Mouse (Mus musculus) heart, postnatal 0 days (tissue): Measurements from ENCODE around the gene Evpl. TPM values are rescaled to one million over a fixed set of nuclear protein-coding genes. Genes with fewer than 3 reads are reported as not detected.

ENCODE experiments used
- ATAC-seq: fragments of 200-750 bp; cut with Nextera tagmentation; 2 replicates; pipeline ENCODE4 v1.8.0; 2017; ENCODE audit warnings: low read depth, moderate number of reproducible peaks, moderate library complexity; ENCODE audit not compliant: insufficient read depth
- DNase-seq: peaks from one replicate; pipeline ENCODE4 v3.0.0-alpha.2; 2016; ENCODE audit warnings: low spot score
- H3K27ac ChIP-seq: fragments of 300-500 bp; sonication (generic); 2 replicates; pipeline ENCODE4 v1.5.1; 2014; ENCODE audit warnings: low read depth, mild to moderate bottlenecking
- H3K27me3 ChIP-seq: fragments of 300-500 bp; sonication (generic); 2 replicates; pipeline ENCODE4 v1.6.1; 2014; ENCODE audit warnings: low read length, mixed read lengths; ENCODE audit not compliant: control insufficient read depth, insufficient read depth
- H3K36me3 ChIP-seq: fragments of 300-500 bp; sonication (generic); replicated peaks from 2 replicates; pipeline ENCODE4 v1.6.1; 2014; ENCODE audit warnings: low read length, mixed read lengths; ENCODE audit not compliant: control insufficient read depth, insufficient read depth
- H3K4me1 ChIP-seq: fragments of 300-500 bp; sonication (generic); 2 replicates; pipeline ENCODE4 v1.6.1; 2014; ENCODE audit warnings: antibody characterized with exemption; ENCODE audit not compliant: control insufficient read depth, insufficient read depth
- H3K4me2 ChIP-seq: fragments of 300-500 bp; sonication (generic); 2 replicates; pipeline ENCODE4 v1.6.1; 2014; ENCODE audit warnings: low read depth, mild to moderate bottlenecking, low read length, moderate library complexity
- H3K4me3 ChIP-seq: fragments of 300-500 bp; sonication (generic); 2 replicates; pipeline ENCODE4 v1.5.1; 2014; ENCODE audit warnings: low read depth, low read length
- H3K9ac ChIP-seq: fragments of 300-500 bp; sonication (generic); replicated peaks from 2 replicates; pipeline ENCODE4 v1.6.1; 2014; ENCODE audit warnings: low read depth, low read length, mixed read lengths
- H3K9me3 ChIP-seq: fragments of 300-500 bp; sonication (generic); replicated peaks from 2 replicates; pipeline ENCODE4 v1.6.1; 2016; ENCODE audit warnings: low read length; ENCODE audit not compliant: control insufficient read depth
- CTCF ChIP-seq: IDR thresholded peaks from 2 replicates; pipeline ENCODE4 v1.5.1; 2016; ENCODE audit warnings: antibody characterized with exemption, control low read depth, low read depth
- EP300 ChIP-seq: IDR thresholded peaks from 2 replicates; pipeline ENCODE4 v1.6.1; 2016; ENCODE audit warnings: antibody characterized with exemption, low read depth
- WGBS: fragments of 180-500 bp; shearing (Covaris S2); extraction: QIAGEN DNeasy Blood & Tissue Kit; methylation state at CpG from one replicate; pipeline ENCODE4 v1.1.7; 2014; 5-methylcytosine and 5-hydroxymethylcytosine counted together
- polyA plus RNA-seq: library from polyadenylated mRNA; unstranded; fragments of >200 nt; fragmentation: Nextera tagmentation; extraction: Ambion mirVana; gene quantifications from 2 replicates; pipeline ENCODE4 v1.2.1, GENCODE M21; 2015
- total RNA-seq: library from RNA; depleted of rRNA; stranded (reverse); fragments of >200 nt; gene quantifications from 2 replicates; pipeline ENCODE4 v1.2.3, GENCODE M21; 2014; ENCODE audit warnings: low replicate concordance

Gene Evpl
- total and polyA plus RNA-seq, 2 experiments from 2014 or later, result 0.45 to 3.4 TPM

DNA sequence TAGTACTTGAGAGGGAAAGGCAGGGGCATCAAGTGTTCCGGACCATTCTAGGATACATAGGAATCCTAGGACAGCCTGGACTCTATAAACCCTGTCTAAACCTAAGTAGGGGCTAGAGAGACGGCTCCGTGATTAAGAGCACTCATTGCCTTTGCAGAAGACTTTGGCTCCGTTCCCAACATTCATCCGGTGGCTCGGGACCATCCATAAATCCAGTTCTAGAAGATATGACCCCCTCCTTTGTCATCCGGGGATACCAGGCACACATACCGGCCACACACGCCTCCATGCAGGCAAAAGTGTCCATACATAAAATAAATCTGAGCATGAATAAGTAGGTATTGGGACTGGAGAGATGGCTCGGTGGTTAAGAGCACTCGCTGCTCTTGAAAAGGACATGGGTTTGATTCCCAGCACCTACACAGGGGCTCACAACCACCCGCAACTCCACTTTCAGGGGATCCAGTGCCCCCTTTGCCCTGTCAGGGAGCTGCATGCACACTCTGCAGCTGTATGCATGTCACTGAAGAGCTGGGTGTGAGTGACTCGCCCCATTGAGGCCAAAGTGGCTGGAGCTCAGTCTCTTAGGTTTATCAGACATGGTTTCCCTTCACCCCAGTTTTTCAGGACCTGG, 23.9 kb downstream of the Evpl start:
- Histone ChIP-seq H3K36me3 (0 out of 2 replicates have a peak, but pooled peaks cover 3% of the 10 kb centered on the region), H3K4me3 (no peak overlapping the region), H3K4me1 (peaks cover 11% of the 10 kb centered on the region), H3K27me3 (no peaks in the 10 kb centered on the region), H3K4me2 (no peak overlapping the region), H3K9me3 (no peaks in the 10 kb centered on the region), H3K27ac (no peak overlapping the region), H3K9ac (no peak overlapping the region)
- 80% methylated on average over 13 of the region's 13 CpGs for WGBS
- DNase-seq, result no peak
- TF ChIP-seq CTCF, result no peak
- ATAC-seq, result no peak

DNA sequence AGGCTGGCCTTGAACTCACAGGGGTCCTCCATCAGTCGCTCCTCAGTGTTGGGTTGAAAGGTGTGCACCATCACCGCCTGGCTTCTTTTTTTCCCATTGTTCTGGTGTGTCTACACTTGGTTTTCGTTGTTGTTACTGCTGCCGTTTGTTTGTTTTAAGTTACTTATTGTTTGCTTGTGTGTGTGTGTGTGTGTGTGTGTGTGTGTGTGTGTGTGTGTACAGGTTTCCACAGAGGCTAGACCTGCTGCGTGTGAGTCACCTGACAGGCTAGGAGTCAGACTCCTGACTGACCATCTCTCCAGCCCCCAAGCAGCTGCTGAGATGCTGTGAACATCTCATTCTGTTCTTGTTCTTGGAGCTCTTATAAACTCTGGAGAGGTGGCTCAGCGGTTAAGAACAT, 25.0 kb downstream of the Evpl start:
- H3K36me3 ChIP-seq, result peaks cover 6% of the 10 kb centered on the region; the same call in 1 of the 2 replicates
- H3K9me3 ChIP-seq, result no peaks in the 10 kb centered on the region
- H3K9ac ChIP-seq, result no peak overlapping the region
- no peaks in the 10 kb centered on the region for H3K27me3 ChIP-seq
- H3K27ac ChIP-seq, result no peak overlapping the region
- no peak for TF ChIP-seq EP300
- no peak for TF ChIP-seq CTCF
- 91% methylated on average over 6 of the region's 6 CpGs for WGBS
- H3K4me1 ChIP-seq, result peaks cover under 1% of the 10 kb centered on the region
- DNase-seq, result no peak
- no peak overlapping the region for H3K4me2 ChIP-seq
- H3K4me3 ChIP-seq, result no peak overlapping the region
- no peak for ATAC-seq

DNA sequence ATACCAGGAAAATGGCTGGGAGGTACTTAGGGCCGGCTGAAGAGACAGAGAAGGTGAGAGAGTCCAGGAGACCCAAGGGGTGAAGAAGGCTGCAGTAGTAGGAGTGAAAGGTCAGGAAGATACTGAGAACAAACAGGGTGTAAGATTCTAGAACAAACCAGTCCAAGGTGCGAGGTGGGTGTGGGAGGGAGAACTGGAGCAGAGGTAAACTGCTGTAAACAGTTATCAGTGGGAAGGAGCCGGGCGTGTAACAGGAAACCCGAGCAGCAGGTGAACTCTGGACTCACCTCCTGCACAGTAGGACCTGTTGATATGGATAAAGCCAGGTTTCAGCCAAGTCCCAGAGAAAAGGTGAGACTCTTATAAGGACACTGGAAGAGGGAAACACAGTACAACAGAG, 27.2 kb downstream of the Evpl start:
- Histone ChIP-seq H3K27ac (no peak overlapping the region), H3K36me3 (peaks cover 27% of the 10 kb centered on the region), H3K27me3 (no peaks in the 10 kb centered on the region), H3K4me1 (no peaks in the 10 kb centered on the region), H3K9ac (no peak overlapping the region), H3K9me3 (0 out of 2 replicates have a peak, but pooled peaks cover 4% of the 10 kb centered on the region), H3K4me3 (no peak overlapping the region), H3K4me2 (no peak overlapping the region)
- ATAC-seq, result no peak
- WGBS, result 77% methylated on average over 5 of the region's 5 CpGs
- TF ChIP-seq EP300, result no peak
- no peak for TF ChIP-seq CTCF
- DNase-seq, result no peak

DNA sequence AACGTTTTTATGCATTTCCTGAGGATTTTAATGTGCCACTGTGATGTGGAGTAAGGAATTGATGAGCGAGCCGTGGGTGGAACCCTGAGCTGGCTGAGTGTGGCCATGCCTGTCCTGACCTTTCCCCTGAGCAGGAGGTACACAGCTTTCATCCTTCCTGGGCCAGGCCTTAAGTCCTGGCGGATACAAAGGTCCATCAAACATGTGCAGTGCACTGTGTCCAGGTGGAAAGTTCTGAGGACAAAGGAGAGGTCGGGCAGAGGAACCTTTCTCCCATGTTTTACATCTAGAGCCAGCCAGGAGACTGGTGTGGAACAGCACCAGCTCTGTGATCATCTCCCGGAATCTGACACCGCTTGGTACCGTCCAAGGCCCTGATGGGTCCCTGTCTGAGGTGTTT, 28.6 kb downstream of the Evpl start:
- 0 out of 2 replicates have a peak, but pooled peaks cover 4% of the 10 kb centered on the region for H3K9me3 ChIP-seq
- no peak overlapping the region for H3K4me2 ChIP-seq
- no peak overlapping the region for H3K27ac ChIP-seq
- H3K4me3 ChIP-seq, result no peak overlapping the region
- H3K27me3 ChIP-seq, result no peaks in the 10 kb centered on the region
- ATAC-seq (no peak), DNase-seq (no peak)
- 78% methylated on average over 8 of the region's 8 CpGs for WGBS
- no peak overlapping the region for H3K9ac ChIP-seq
- no peak for TF ChIP-seq EP300
- no peak for TF ChIP-seq CTCF
- H3K4me1 ChIP-seq, result no peaks in the 10 kb centered on the region
- H3K36me3 ChIP-seq, result peaks cover 36% of the 10 kb centered on the region

DNA sequence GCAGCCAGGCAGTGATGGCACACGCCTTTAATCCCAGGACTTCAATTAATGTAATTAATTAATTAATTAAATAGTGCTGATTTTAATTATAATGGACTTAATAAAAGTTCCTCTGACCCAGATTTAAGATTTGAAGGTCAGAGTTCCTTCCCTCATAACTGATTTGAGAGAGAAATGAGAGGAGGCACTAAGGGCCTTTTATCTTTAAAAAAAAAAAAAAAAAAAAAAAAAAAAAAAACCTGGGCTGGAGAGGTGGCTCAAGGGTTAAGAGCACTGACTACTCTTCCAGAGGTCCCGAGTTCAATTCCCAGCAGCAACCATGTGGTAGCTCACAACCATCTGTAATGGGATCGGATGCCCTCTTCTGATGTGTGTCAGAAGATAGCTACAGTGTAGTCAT, 29.2 kb downstream of the Evpl start:
- DNase-seq (no peak), ATAC-seq (no peak)
- Histone ChIP-seq H3K9me3 (0 out of 2 replicates have a peak, but pooled peaks cover 4% of the 10 kb centered on the region), H3K36me3 (peaks cover 36% of the 10 kb centered on the region), H3K4me3 (no peak overlapping the region), H3K4me2 (no peak overlapping the region), H3K4me1 (no peaks in the 10 kb centered on the region), H3K27ac (no peak overlapping the region), H3K9ac (no peak overlapping the region), H3K27me3 (no peaks in the 10 kb centered on the region)
- WGBS, result 86% methylated on average over 3 of the region's 3 CpGs
- TF ChIP-seq EP300 (no peak), CTCF (no peak)

DNA sequence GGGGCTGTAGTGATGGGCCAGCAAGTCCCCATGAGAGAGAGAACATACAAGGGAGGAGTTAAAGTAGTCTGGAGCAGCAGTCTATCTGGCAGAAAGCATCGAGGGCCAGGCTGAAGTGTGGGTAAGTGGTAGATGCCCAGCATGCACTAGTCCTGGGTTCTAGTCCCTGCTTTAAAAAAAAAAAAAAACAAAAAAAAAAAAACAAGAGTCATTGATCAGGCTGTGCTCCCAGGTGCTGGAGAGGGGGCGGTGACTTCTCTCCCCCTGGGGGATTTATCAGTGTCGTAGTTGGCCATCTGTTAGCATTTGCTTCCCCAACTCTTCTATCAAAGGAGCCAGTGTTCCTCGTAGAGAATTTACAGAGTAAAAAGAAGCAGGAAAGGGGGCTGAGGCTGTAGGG, 31.2 kb downstream of the Evpl start:
- Histone ChIP-seq H3K27ac (no peak overlapping the region), H3K9me3 (0 out of 2 replicates have a peak, but pooled peaks cover 4% of the 10 kb centered on the region), H3K27me3 (no peaks in the 10 kb centered on the region), H3K36me3 (peaks cover 36% of the 10 kb centered on the region), H3K4me3 (no peak overlapping the region), H3K9ac (no peak overlapping the region), H3K4me2 (no peak overlapping the region), H3K4me1 (no peaks in the 10 kb centered on the region)
- no peak for ATAC-seq
- no peak for TF ChIP-seq CTCF
- TF ChIP-seq EP300, result no peak
- WGBS, result 81% methylated on average over 4 of the region's 4 CpGs
- no peak for DNase-seq
